Mouse (Mus musculus): Measurements from ENCODE around the gene Krt15.

DNA sequence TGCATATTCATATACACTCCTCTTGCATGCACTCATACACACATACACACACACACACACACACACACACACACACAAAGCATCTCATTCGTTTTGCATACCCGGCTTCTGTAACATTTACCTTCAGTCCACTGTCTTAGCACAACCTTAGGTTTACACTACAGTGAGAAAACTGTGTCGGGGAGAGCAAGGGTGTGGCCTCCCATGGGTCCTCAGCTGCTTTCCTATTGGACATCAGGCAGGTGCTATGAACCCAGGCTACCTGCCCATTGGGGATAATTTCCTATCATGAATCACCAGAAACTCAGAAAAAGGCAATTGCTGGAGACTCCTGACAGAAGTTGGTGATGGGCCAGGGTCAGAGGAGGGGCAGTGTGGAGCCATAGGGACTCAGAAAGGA, 21.6 kb upstream of the Krt15 start:
- no peak for TF ChIP-seq CTCF (IDR thresholded peaks at IDR 0.05; ENCODE audit: control insufficient read depth, insufficient read depth, low read length)
- TF ChIP-seq POLR2A (IDR thresholded peaks at IDR 0.05; ENCODE audit: borderline replicate concordance, control insufficient read depth, low read depth, low read length): no peak
